Mouse (Mus musculus) testis, adult 2 months (tissue): ENCODE measurements around the gene Kng2. TPM values are rescaled to one million over a fixed set of nuclear protein-coding genes. Genes with fewer than 3 reads are reported as not detected.
"Not testable (repeated sequence)": the region's sequence is repeated elsewhere in the genome, so short reads cannot be mapped to it uniquely, and the experiment has no call there.

ENCODE experiments used
- H3K27ac ChIP-seq: fragments of 200-500 bp; 2 replicates; pipeline ENCODE4 v1.5.1; 2012; ENCODE audit warnings: low read depth, low read length; ENCODE audit not compliant: control insufficient read depth, insufficient read depth
- H3K27me3 ChIP-seq: fragments of 200-500 bp; 2 replicates; pipeline ENCODE4 v1.6.1; 2012; ENCODE audit warnings: mild to moderate bottlenecking, low read length, moderate library complexity; ENCODE audit not compliant: control insufficient read depth, insufficient read depth
- H3K36me3 ChIP-seq: fragments of 200-500 bp; 2 replicates; pipeline ENCODE4 v1.6.1; 2012; ENCODE audit warnings: mild to moderate bottlenecking, low read length; ENCODE audit not compliant: control insufficient read depth, insufficient read depth
- H3K4me1 ChIP-seq: fragments of 200-500 bp; 2 replicates; pipeline ENCODE4 v1.6.1; 2012; ENCODE audit warnings: low read length; ENCODE audit not compliant: control insufficient read depth, insufficient read depth
- H3K4me3 ChIP-seq: fragments of 200-500 bp; 2 replicates; pipeline ENCODE4 v1.5.1; 2012; ENCODE audit warnings: low read depth, mild to moderate bottlenecking, low read length, moderate library complexity, mixed read lengths; ENCODE audit not compliant: control insufficient read depth
- CTCF ChIP-seq: fragments of 200-500 bp; IDR thresholded peaks from 2 replicates; pipeline ENCODE4 v1.5.1; 2012; ENCODE audit warnings: low read depth, mild to moderate bottlenecking, inconsistent platforms, low read length, moderate library complexity; ENCODE audit not compliant: control insufficient read depth, insufficient read depth, insufficient replicate concordance
- POLR2A ChIP-seq: fragments of 200-500 bp; IDR thresholded peaks from 2 replicates; pipeline ENCODE4 v1.6.1; 2012; ENCODE audit warnings: low read depth, mild to moderate bottlenecking, inconsistent platforms, low read length, moderate library complexity; ENCODE audit not compliant: control insufficient read depth
- polyA plus RNA-seq: library from polyadenylated mRNA; depleted of rRNA; stranded (reverse); fragments of >200 nt; gene quantifications from 2 replicates; pipeline ENCODE4 v1.2.3, GENCODE M21; 2012; rRNA removed

Gene Kng2
- polyA plus RNA-seq, 1 experiment = not detected

GRCm38 (mm10) chr16:22947371-22947770 lies 81.9 kb downstream of the Kng2 start:
- Histone ChIP-seq H3K36me3 (no peaks in the 10 kb centered on the region), H3K27me3 (no peaks in the 10 kb centered on the region), H3K4me1 (no peaks in the 10 kb centered on the region), H3K4me3 (no peak overlapping the region), H3K27ac (no peak overlapping the region)
- TF ChIP-seq CTCF = no peak
- no peak for TF ChIP-seq POLR2A

GRCm38 (mm10) chr16:22941825-22942476 lies 87.3 kb downstream of the Kng2 start:
- H3K27me3 ChIP-seq, H3K4me3 ChIP-seq, H3K4me1 ChIP-seq, H3K27ac ChIP-seq, H3K36me3 ChIP-seq: not testable (repeated sequence)

- TF ChIP-seq POLR2A (no peak), CTCF (no peak)
- H3K36me3 ChIP-seq = no peaks in the 10 kb centered on the region
- H3K27ac ChIP-seq = no peak overlapping the region
- no peaks in the 10 kb centered on the region for H3K4me1 ChIP-seq
- no peaks in the 10 kb centered on the region for H3K27me3 ChIP-seq
- no peak overlapping the region for H3K4me3 ChIP-seq
Observed at GRCm38 (mm10) chr16:22939120-22939695, 90.1 kb downstream of the Kng2 start.

GRCm38 (mm10) chr16:22938541-22938940 lies 90.7 kb downstream of the Kng2 start:
- Histone ChIP-seq H3K36me3 (no peaks in the 10 kb centered on the region), H3K27me3 (no peaks in the 10 kb centered on the region), H3K27ac (no peak overlapping the region), H3K4me3 (no peak overlapping the region), H3K4me1 (no peaks in the 10 kb centered on the region)
- TF ChIP-seq CTCF (no peak), POLR2A (no peak)

- TF ChIP-seq POLR2A (no peak), CTCF (no peak)
- Histone ChIP-seq H3K36me3 (no peaks in the 10 kb centered on the region), H3K27ac (no peak overlapping the region), H3K4me1 (no peaks in the 10 kb centered on the region), H3K4me3 (no peak overlapping the region), H3K27me3 (no peaks in the 10 kb centered on the region)
Observed at GRCm38 (mm10) chr16:22937631-22938030, 91.7 kb downstream of the Kng2 start.

Other genes starting within 250 kb of the Kng2 start
- gene Crygs, start 217.9 kb downstream of the Kng2 start, polyA plus RNA-seq = 0.12 TPM in 1 of 2 replicates, not detected in the other
- gene Tbccd1, start 171.8 kb downstream of the Kng2 start, polyA plus RNA-seq = 21.2 and 22.1 TPM in 2 replicates
- 27.8 and 32.9 TPM in 2 replicates for gene Dnajb11, start 171.6 kb downstream of the Kng2 start, polyA plus RNA-seq
- 0.15 and 0.69 TPM in 2 replicates for gene Ahsg, start 138.2 kb downstream of the Kng2 start, polyA plus RNA-seq
- 0.41 and 0.94 TPM in 2 replicates for gene Fetub, start 111.1 kb downstream of the Kng2 start, polyA plus RNA-seq
- not detected in 2 replicates for gene Hrg, start 78.4 kb downstream of the Kng2 start, polyA plus RNA-seq
- gene Kng1, start 28.4 kb upstream of the Kng2 start, polyA plus RNA-seq = 0.10 TPM in 1 of 2 replicates, not detected in the other
- 75.5 and 108 TPM in 2 replicates for gene Eif4a2, start 78.0 kb upstream of the Kng2 start, polyA plus RNA-seq
- 5.2 and 8.4 TPM in 2 replicates for gene Rfc4, start 98.3 kb upstream of the Kng2 start, polyA plus RNA-seq
- gene Adipoq, start 117.1 kb upstream of the Kng2 start, polyA plus RNA-seq = 14.2 and 16.1 TPM in 2 replicates
- gene St6gal1, start 195.3 kb upstream of the Kng2 start, polyA plus RNA-seq = 3.6 and 4.2 TPM in 2 replicates